Comparison of ENCODE assay signal across 7 mouse cellular contexts in the genomic region with DNA sequence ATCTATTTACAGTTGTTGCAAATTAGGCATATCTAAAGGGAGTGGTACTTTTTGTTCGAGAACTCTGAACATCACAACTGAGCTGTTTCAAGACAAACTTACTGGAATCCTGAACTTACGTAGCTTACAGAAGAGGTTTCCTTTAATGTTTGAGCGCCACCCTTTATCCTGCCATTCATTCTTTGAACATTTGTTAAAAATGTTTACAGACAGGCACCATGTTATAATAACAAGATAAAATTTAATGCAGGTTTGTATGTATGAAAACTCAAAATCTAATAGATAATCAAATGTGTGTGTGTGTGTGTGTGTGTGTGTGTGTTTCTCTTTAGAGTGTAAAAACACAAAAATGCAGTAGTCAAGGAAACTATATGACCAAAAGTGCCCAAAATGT. TPM values are rescaled to one million over a fixed set of nuclear protein-coding genes. Genes with fewer than 3 reads are reported as not detected.
DNase-seq lines count a peak whose midpoint lies in the region; ATAC-seq and TF ChIP-seq lines count a peak whose summit lies in the region.

No protein-coding gene starts in this region.

- peaks cover 4% of the 10 kb centered on the region; the same call in 1 of the 2 replicates for H3K4me1 ChIP-seq in lung, embryonic 14.5 days (ENCODE audit: insufficient read depth)
- H3K4me1 ChIP-seq in embryonic facial prominence, embryonic 15.5 days, result peaks cover 6% of the 10 kb centered on the region; the same call in 1 of the 2 replicates
- H3K4me1 ChIP-seq in limb, embryonic 11.5 days (ENCODE audit: control insufficient read depth, insufficient read depth, low read length), result 0 out of 2 replicates have a peak, but pooled peaks cover 2% of the 10 kb centered on the region
- no peaks in the 10 kb centered on the region for H3K4me1 ChIP-seq in olfactory bulb, adult 2 months (ENCODE audit: control insufficient read depth, insufficient read depth, low read length)

- no peak for TF ChIP-seq CTCF in lung, embryonic 14.5 days (IDR thresholded peaks at IDR 0.05; ENCODE audit: low read depth)
- no peak for TF ChIP-seq CTCF in olfactory bulb, adult 2 months (IDR thresholded peaks at IDR 0.05; ENCODE audit: insufficient read depth, low read depth, low read length)

- no peaks in the 10 kb centered on the region for H3K27me3 ChIP-seq in lung, embryonic 14.5 days (ENCODE audit: insufficient read depth, low read length)
- H3K27me3 ChIP-seq in embryonic facial prominence, embryonic 15.5 days, result no peaks in the 10 kb centered on the region
- no peaks in the 10 kb centered on the region for H3K27me3 ChIP-seq in limb, embryonic 11.5 days (ENCODE audit: control insufficient read depth, insufficient read depth, low read length)

- peak overlapping the region; percentile 80 for H3K4me3 ChIP-seq in lung, embryonic 14.5 days (ENCODE audit: low read depth, low read length)
- H3K4me3 ChIP-seq in embryonic facial prominence, embryonic 15.5 days (replicated peaks), result peak overlapping the region; percentile 94
- H3K4me3 ChIP-seq in limb, embryonic 11.5 days (ENCODE audit: low read depth, low read length), result peak overlapping the region; percentile 89
- peak overlapping the region; percentile 78 for H3K4me3 ChIP-seq in olfactory bulb, adult 2 months (ENCODE audit: insufficient read depth, low read depth, low read length)

- H3K36me3 ChIP-seq in lung, embryonic 14.5 days (ENCODE audit: insufficient read depth), result no peaks in the 10 kb centered on the region
- H3K36me3 ChIP-seq in embryonic facial prominence, embryonic 15.5 days, result no peaks in the 10 kb centered on the region
- H3K36me3 ChIP-seq in limb, embryonic 11.5 days (ENCODE audit: control insufficient read depth, insufficient read depth, low read length), result no peaks in the 10 kb centered on the region

- no peak for TF ChIP-seq POLR2A in olfactory bulb, adult 2 months (IDR thresholded peaks at IDR 0.05; ENCODE audit: insufficient read depth, low read depth, low read length)

- WGBS in lung, embryonic 14.5 days, result 19% methylated on average over 3 of the region's 3 CpGs
- 18% methylated on average over 3 of the region's 3 CpGs for WGBS in embryonic facial prominence, embryonic 15.5 days
- WGBS in limb, embryonic 11.5 days, result 29% methylated on average over 3 of the region's 3 CpGs
- 16% methylated on average over 3 of the region's 3 CpGs for WGBS in olfactory bulb, adult 2 months

- H3K9me3 ChIP-seq in lung, embryonic 14.5 days (ENCODE audit: low read depth, low read length), result no peaks in the 10 kb centered on the region
- H3K9me3 ChIP-seq in embryonic facial prominence, embryonic 15.5 days (replicated peaks), result no peaks in the 10 kb centered on the region
- H3K9me3 ChIP-seq in limb, embryonic 11.5 days (ENCODE audit: control insufficient read depth, low read length), result no peaks in the 10 kb centered on the region

- DNase-seq in lung, embryonic 14.5 days, result no peak
- no peak for DNase-seq in lung, postnatal 14 days
- no peak for DNase-seq in limb, embryonic 11.5 days (ENCODE audit: low spot score)
- DNase-seq in cerebellum, adult 11 months, result no peak

- no peak overlapping the region for H3K27ac ChIP-seq in lung, embryonic 14.5 days (ENCODE audit: low read depth)
- peak overlapping the region; percentile 52; the same call in 1 of the 2 replicates for H3K27ac ChIP-seq in embryonic facial prominence, embryonic 15.5 days (replicated peaks)
- no peak overlapping the region for H3K27ac ChIP-seq in limb, embryonic 11.5 days (replicated peaks; ENCODE audit: low read depth, low read length)
- no peak overlapping the region for H3K27ac ChIP-seq in olfactory bulb, adult 2 months (ENCODE audit: insufficient read depth, low read depth, low read length)

- peak overlapping the region; percentile 78 for H3K4me2 ChIP-seq in lung, embryonic 14.5 days
- peak overlapping the region; percentile 69 for H3K4me2 ChIP-seq in embryonic facial prominence, embryonic 15.5 days (replicated peaks)
- peak overlapping the region; percentile 30; the same call in 1 of the 2 replicates for H3K4me2 ChIP-seq in limb, embryonic 11.5 days (ENCODE audit: low read depth, severe bottlenecking)

- peak overlapping the region; percentile 72 for H3K9ac ChIP-seq in lung, embryonic 14.5 days
- 0 out of 2 replicates have a peak overlapping the region, but pooled peaks have one; percentile 59 for H3K9ac ChIP-seq in embryonic facial prominence, embryonic 15.5 days
- peak overlapping the region; percentile 70; the same call in 1 of the 2 replicates for H3K9ac ChIP-seq in limb, embryonic 11.5 days (ENCODE audit: low read length)

- peak; percentile 2; the same call in 1 of the 2 replicates for ATAC-seq in lung, embryonic 14.5 days (ENCODE audit: insufficient read depth)
- ATAC-seq in embryonic facial prominence, embryonic 15.5 days (ENCODE audit: insufficient number of reproducible peaks, low FRiP score, low TSS enrichment, low read depth), result no peak
- ATAC-seq in limb, embryonic 11.5 days (ENCODE audit: insufficient number of reproducible peaks, low FRiP score, low TSS enrichment, low read depth), result no peak
- no peak for ATAC-seq in monocyte, adult 5-6 weeks (replicated peaks; ENCODE audit: insufficient number of reproducible peaks, low FRiP score, low TSS enrichment, poor library complexity, severe bottlenecking)

RNA-seq across cellular contexts. Expression of a gene that starts 0.5 kb away (rescaled TPM):
- 25.6 and 28.9 TPM in 2 replicates for polyA plus RNA-seq in lung, embryonic 14.5 days (2014; fragmentation: Nextera tagmentation; extraction: Ambion mirVana)
- 19.0 and 20.4 TPM in 2 replicates for polyA plus RNA-seq in embryonic facial prominence, embryonic 15.5 days (2015; fragmentation: Nextera tagmentation; extraction: Ambion mirVana)
- 27.4 and 32.3 TPM in 2 replicates for polyA plus RNA-seq in limb, embryonic 11.5 days (2014; fragmentation: Nextera tagmentation; extraction: Ambion mirVana)
- not detected in 2 replicates for polyA plus RNA-seq in olfactory bulb, adult 2 months (2012; ENCODE audit: insufficient read depth, insufficient read length, low replicate concordance, missing spikeins)
- 37.5 to 67.7 TPM (median 47.6 TPM) in 3 replicates for total RNA-seq in monocyte, adult 5-6 weeks (2017)
